Mouse (Mus musculus): ENCODE measurements around the gene Gamt. TPM values are rescaled to one million over a fixed set of nuclear protein-coding genes. Genes with fewer than 3 reads are reported as not detected.

The Gamt gene
- total RNA-seq, 2 experiments from 2014 or later = 25.9 to 26.0 TPM

DNA sequence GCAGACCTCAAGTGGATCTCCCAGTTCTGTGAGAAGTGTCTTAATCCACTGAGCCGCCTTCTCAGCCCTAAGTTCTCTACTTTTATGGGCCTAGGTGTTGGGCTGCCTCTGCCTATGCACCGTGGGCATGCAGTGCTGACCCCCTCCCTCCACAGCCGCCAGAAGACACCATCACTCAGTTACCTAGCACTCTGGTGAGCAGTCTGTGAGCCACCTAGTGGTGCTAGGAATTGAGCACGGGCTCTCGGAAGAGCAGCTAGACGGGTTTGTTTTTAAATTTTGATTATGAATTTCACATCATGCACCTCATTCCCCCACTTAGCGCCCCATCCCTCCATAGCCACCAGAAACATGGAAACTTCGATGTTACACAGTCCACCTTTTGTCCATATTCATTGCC, 27.8 kb upstream of the Gamt start:
- intact Hi-C loops (cut with DNase I) = no loop called here

DNA sequence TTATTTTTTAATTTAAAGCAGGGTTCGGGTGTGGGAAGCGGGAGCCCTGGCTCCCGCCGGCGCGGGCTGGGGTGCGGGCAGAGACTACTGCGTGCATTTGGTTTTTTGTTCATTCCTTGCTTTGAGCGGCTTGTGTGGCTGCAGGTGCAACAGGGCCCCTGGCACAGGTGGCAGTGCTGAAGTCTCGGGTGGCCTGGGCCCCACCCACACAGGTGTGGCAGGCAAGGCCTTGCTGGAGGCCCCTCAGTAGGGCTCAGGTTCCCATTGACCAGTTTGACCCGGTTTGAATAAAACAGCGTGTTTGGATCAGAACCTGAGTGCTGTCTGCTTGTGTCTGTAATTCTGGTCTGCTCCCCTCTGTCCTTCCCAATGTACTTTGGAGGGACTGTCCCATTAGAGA, 27.3 kb upstream of the Gamt start:
- no peak for DNase-seq (ENCODE audit: extremely low spot score in 1 of 2, low spot score in 2 of 2)
- intact Hi-C loops (cut with DNase I) = no loop called here

More for the DNA sequence above, 27.8 kb upstream of the Gamt start:
- no peak for DNase-seq (ENCODE audit: extremely low spot score in 1 of 2, low spot score in 2 of 2)

DNA sequence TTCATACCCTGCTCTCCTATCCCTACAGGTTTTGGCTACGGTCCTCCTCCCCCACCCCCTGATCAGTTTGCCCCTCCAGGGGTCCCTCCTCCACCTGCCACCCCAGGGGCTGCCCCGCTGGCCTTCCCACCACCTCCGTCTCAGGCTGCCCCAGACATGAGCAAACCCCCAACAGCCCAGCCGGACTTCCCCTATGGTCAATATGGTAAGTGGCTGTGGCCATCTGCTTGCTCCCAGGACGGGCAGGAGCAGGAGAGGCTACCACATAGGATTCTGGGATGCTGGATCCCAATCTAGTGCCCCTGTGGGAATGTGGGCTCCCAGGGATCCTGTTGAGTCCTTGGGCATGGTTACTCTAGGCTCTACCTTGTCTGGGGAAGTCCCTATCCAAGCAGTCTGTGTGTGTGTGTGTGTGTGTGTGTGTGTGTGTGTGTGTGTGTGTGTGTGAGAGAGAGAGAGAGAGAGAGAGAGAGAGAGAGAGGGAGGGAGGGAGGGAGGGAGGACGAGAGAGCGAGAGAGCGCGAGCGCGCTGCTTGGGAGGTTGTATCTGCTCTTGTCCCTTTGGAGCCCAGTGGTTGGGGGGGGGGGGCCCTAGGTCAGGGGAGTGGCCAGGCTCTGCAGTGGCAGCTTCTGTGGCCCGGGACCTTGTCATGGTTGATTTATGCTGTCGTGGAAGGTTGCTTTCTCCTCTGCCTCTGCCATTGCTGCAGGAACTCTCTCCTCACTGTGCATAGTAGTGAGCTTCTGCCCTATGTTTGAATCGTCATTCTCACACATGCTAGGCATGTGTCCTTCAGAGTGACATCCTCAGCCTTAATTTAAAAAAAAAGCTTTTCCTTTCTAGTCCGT, 24.6 kb upstream of the Gamt start:
- intact Hi-C loops (cut with DNase I) = no loop called here
- DNase-seq (ENCODE audit: extremely low spot score in 1 of 2, low spot score in 2 of 2) = no peak

DNA sequence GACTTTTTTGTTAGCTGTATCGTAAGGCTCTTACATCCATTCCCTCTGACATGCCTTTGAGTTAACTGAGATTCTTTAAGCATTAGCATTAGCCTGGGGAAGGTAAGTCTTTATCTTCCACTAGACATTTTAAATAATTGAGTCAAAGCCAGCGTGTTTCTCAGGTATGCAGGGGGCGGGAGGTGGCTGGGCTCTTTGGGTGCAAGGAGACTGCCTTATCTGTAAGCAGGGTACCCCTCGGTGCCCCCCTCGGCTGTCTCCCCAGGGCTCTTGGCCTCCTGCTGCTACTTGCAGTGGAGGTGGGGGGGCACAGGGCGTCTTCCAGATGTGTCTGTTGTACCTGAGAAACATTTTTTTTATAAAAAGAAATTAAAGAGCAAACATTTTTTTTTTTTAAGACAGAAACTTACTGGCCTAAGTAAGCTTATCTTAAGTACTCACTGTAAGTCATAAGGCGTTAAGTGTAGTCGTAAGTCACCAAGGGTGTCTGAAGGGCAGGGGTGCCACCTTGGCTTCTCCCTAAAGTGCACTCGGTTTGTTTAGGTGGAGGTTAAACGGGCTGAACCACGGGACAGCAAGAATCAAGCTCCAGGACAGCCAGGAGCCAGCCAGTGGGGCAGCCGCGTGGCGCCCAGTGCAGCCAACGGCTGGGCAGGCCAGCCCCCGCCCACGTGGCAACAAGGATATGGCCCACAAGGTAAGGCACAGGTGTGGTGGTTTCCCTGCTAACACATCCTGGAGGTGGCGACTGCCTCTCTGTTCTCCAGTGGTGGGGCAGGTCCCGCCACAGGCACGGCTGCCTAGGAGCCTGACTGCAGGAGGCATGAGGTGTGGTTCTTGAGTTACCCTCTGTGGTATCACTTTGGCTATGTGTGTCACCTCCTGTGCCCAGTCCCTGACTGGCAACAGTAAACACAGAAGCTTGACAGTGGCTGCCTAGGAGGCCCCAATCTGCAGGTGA, 21.9 kb upstream of the Gamt start:
- no peak for DNase-seq (ENCODE audit: extremely low spot score in 1 of 2, low spot score in 2 of 2)
- intact Hi-C loops (cut with DNase I) = no loop called here

DNA sequence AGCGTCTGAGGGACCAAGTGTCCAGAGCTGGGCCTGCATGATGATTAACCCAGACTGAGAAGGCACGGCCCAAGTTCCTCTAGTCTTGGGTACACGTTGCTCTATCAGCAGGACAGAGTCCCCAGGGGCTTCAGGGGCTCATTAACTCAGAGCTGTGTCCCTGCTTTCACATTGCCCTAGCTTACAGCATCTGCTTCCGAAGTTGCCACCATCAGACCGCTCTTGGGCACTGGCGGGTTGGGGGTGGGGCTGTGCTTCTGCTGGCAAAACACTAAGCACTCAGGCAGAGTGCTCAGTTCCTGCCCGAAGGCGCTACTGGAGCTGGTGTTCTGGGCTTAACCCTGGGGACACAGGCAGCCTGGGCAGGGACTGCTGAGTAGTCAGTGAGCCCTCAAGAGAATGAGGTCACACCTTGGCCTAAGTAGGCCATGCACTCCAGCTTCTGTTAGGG, 21.1 kb upstream of the Gamt start:
- intact Hi-C loops (cut with DNase I) = no loop called here
- no peak for DNase-seq (ENCODE audit: extremely low spot score in 1 of 2, low spot score in 2 of 2)

DNA sequence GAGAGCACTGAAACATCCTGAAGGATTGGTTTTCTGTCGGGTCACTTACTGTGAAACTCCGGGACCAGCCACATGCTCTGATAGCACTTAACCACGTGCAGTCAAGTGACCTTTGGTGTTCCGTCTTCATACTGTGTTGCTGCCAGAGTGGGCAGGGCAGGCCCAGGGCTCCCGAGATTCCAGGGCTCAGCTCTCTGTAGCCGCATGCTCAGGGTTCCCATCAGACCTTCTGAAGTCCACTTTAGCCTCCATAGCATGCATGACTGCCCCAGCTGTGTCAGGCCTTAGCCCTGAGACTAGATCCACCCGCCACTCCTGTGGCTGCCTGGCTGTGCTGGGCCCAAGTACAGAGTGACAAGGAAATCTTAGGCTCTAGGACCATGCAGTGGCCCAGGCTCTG, 20.5 kb upstream of the Gamt start:
- intact Hi-C loops (cut with DNase I) = no loop called here
- no peak for DNase-seq (ENCODE audit: extremely low spot score in 1 of 2, low spot score in 2 of 2)

DNA sequence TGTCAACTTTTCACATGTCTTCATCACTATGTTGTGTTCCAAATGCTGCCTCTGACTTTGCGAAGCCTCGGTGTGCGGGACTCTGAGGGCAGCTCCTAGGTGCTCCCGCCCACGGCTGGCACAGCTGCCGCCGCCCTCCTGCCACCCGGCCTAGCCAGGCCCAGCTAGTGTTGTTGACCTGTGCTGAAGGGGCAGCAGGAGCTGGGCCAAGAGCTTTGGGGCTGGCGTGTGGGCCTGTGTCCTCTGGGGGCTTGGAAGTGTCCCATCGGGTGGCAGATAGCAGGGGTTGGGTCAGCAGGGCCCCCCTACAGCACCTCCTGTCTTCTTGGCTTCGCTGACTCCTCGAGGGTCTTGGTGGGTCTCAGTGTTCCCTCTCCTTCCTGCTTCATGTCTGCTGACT, 18.5 kb upstream of the Gamt start:
- intact Hi-C loops (cut with DNase I) = no loop called here
- DNase-seq (ENCODE audit: extremely low spot score in 1 of 2, low spot score in 2 of 2) = no peak

DNA sequence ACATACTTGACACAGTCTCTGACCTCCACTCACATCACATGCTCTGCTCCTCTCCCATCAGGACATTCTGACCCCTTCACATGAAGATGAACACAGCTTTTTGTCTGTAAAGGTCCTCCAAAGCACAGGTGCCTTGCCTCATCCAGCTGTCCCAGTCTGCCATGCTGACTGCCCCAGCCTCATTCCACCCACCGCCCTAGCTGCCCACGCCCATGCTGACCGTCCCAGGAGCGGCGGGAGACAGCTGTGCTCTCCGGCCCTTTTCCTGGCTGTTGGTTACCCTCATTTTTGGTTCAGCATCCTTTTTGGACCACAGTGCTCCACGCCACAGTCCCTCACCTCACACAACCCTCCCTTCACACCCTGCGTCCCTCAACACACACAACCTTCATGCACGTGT, 17.6 kb upstream of the Gamt start:
- intact Hi-C loops (cut with DNase I) = no loop called here
- no peak for DNase-seq (ENCODE audit: extremely low spot score in 1 of 2, low spot score in 2 of 2)

DNA sequence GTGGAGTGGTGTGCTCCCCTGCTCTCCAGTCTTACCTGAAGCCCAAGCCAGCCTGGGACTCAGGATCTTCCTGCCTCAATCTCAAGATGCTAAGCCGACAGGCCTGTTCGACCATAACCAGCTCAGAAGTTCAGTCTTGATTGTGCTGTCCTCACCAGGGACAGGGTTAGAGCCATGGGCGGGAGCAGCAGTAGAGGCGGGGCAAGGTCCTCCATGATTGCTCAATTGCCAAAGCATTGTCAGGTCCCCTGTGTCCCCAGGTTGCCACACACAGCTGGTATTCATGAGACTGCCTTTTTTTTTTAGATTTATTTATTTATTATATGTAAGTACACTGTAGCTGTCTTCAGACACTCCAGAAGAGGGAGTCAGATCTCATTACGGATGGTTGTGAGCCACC, 15.4 kb upstream of the Gamt start:
- no peak for DNase-seq (ENCODE audit: extremely low spot score in 1 of 2, low spot score in 2 of 2)
- intact Hi-C loops (cut with DNase I) = no loop called here

DNA sequence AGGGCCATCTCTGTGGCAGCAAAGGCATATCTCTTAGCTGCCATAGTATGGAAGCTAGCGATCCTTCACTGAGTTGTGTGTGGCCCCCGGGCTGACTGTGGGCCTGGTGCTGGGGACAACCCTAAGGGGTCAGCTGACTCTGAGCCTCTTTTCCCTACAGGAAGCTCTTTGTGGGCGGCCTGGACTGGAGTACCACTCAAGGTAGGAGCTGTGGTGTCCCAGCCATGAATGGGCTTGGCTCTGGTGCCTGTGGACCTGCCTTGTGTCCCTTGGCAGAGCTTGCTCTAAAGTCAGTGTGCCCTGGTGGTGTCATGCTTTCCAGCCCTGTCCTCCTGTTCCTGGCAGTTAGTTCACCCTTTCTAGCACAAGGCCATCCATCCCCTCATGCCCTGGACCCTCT, 13.0 kb upstream of the Gamt start:
- no peak for DNase-seq (ENCODE audit: extremely low spot score in 1 of 2, low spot score in 2 of 2)
- intact Hi-C loops (cut with DNase I) = no loop called here

DNA sequence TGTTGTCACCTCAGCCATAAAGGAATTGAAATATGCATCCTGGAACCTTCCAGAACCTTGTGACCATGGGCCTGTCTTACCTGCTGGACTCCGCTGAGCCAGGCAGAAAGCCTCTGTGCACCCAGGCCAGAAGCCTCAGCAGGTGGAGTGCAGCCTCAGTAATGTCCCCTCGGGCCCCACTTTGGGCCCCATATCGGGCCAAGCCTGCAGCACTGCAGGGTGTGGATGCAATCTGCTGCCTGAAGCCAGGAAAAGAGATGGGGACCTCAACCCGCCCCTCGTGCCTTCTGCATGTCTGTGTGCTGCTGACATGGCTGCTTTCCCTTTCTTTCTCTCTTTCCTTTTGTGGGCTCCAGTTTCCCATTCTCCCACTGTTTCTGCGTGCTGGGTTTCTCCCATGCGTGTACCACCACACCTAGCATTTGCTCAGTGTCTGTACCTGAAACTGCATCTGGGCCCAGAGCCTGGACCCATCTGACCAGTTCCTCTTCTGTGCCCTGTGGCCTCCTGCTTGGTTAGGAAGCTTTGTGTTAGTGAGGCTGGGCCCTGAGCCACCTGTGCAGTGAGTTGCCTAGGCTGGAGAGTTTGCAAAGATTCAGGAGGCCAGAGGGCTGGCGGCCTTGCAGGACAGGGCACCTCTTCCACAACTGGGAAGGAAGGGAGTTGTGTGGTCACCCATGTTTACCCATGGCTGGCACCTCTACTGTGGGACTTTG, 11.2 kb upstream of the Gamt start:
- intact Hi-C loops (cut with DNase I) = no loop called here
- no peak for DNase-seq (ENCODE audit: extremely low spot score in 1 of 2, low spot score in 2 of 2)

DNA sequence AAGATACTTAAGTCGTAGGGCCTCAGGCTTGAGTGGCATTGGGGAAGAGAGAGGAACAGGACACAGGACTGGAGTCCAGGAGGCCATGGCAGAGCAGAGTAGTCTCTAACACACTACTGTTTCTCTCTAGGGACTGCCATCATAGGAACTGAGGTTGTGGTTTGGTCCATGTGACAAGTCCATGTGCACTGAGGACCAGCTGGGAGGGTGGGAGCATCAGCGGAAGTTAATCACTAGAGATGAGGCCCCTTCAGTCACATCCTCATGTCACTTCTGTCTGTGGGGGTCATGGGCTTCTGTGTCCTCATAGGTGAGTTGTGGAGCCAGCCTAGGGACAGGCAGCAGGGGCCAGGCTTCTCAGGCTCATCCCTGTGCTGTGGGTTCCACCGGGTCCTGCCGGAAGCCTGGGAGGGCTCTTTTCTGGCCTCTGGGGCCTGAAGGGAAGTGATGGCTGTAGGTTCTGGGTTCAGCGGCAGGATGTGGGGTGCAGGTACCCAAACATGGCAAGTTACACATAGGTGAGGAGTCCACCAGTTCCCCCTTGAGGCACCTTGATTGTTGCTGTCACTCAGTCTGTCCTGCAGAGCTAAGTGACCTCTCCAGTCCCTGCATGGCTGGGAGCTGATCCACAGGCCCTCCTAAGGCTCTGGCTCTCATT, 10.5 kb upstream of the Gamt start:
- intact Hi-C loops (cut with DNase I) = no loop called here
- no peak for DNase-seq (ENCODE audit: extremely low spot score in 1 of 2, low spot score in 2 of 2)

DNA sequence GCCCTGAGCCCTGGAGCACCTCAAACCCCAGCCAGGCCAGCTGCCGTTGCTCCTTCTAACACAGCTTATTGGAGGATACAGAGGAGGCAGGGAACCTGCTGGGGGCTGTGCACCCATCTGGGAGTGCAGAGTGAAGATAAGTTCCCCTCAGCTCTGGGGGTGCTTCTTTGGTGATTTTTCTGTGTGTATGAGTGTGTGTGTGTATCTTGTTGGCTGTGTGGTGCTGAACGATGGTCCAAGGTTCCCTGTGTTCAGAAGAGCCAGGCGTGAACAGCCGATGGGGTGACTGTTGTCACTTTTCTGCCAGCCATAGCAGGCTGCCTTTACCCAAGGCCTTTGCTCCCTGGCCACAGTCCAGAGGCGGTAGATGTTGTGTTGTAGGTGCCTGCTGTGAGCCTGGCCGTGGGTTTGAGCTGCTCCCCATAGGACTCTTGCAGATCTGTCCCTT, 9.9 kb upstream of the Gamt start:
- intact Hi-C loops (cut with DNase I) = no loop called here
- no peak for DNase-seq (ENCODE audit: extremely low spot score in 1 of 2, low spot score in 2 of 2)

DNA sequence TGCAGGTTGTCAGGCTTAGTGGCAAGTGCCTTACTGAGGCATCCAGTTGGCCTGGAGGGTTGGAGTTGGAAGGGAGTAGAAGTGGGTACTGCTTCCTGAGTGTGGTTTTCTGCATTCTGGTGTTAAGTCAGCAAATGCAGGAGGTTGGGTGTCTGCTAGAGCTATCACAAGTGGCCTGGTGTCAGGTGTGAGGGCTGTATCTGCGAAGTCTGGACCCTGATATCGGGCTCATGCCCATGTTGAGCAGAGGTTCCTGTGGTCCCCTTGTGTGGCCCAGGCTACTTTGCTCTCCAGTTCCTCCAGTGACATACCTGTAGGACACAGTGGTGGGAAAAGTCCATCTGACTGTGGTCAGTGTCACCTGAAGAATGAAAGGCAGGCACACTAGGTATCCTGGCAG, 9.3 kb upstream of the Gamt start:
- no peak for DNase-seq (ENCODE audit: extremely low spot score in 1 of 2, low spot score in 2 of 2)
- intact Hi-C loops (cut with DNase I) = no loop called here

DNA sequence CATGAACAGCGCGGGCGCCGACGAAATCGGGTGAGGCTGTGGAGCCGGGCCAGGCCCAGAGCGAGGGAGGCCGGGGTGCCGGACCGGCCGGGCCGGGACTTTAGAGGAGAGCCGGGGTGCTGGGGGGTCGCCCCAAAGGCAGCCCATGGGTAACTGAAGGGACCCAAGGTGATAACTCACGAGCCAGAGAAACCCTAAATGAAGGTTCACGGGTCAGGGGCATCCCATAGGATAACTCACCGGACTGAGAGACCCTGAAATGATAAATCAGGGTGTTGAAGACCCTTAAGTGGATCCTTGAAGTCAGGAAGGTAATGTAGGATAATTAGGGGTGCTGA, 4.3 kb upstream of the Gamt start:
- intact Hi-C loops (cut with DNase I) = no loop called here
- DNase-seq (ENCODE audit: extremely low spot score in 1 of 2, low spot score in 2 of 2) = no peak

DNA sequence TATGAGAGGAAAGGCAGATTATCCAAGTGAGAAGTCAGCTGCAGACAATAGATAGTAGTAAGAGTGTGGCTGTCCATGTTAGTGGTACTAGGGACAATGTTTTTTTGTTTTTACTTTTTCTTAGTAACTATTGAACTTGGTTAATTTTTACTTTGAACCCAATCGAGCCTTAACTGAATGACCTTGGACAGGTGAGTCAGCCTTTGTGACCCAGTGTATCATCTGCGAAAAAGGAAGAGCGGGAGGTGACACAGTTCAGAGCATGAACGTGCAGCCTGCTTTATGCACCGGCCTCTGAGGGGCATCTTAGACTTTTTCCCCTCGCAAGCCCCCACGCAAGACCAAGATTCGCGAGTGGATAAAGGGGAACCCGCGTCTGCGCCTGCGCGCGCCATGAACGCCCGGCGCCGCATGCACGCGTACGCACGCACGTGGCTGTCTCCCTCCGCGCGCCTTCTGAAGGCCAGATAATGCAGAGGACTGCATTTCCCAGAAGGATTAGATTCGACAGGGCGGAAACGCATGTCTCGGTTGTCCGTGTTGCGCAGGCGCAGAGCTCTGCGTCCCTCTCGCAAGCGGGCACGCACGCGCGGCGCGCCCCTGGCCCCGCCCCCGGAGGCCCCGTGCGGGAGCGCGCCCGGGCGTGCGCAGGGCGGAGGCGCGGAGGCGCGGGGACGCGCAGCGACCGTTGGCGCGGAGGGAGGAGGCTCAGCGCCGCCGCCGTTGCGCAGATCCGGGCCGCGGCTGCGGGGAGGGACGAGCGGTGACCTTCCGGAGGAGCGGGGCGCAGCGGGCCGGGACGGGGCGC, 3.7 kb upstream of the Gamt start:
- peak; percentile 99 to 100 for DNase-seq (ENCODE audit: extremely low spot score in 1 of 2, low spot score in 2 of 2)
- intact Hi-C loops (cut with DNase I) = no loop called here

DNA sequence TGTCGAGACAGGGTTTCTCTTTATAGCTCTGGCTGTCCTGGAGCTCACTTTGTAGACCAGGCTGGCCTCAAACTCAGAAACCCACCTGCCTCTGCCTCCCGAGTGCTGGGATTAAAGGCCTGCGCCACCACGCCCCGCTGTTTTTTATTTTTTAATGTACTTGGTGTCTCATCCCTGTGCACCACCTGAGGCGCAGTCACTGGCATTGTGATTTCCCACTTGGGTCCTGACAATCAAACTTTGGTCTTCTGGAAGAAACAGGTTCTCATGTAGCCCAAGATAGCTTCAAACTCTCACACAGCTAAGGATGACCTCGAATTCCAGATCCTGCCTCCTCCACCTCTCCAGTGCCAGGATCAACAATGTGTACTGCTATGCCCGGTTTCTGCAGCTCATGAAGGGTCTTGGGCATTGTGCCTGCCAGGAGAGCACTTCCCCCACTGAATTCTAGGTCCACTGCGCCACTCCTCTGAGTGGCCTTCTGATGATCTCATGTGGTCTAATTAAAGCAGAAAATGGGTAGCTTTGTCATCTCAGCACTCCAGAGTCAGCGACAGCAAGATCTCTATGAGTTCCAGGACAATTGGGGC, 2.1 kb upstream of the Gamt start:
- DNase-seq (ENCODE audit: extremely low spot score in 1 of 2, low spot score in 2 of 2) = no peak
- intact Hi-C loops (cut with DNase I) = no loop called here

DNA sequence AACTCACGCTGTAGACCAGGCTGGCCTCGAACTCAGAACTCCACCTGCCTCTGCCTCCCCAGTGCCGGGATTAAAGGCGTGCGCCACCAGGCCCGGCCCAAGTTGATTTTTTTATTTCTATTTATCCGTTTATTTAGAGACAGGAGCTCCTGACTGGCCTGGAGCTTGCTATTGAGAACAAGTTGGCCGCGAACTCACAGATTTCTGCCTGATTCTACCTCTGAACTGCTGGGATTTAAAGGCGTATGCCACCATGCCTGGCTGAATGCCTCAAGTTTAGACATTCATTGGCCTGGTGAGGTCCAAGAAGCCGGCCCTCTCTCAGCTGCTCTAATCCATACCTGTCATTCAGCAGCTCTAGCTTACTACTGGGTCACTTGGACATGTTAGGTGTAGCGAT, 1.4 kb upstream of the Gamt start:
- DNase-seq (ENCODE audit: extremely low spot score in 1 of 2, low spot score in 2 of 2) = no peak
- intact Hi-C loops (cut with DNase I) = no loop called here

All from left cerebral cortex, postnatal 10 days (tissue).